Mouse (Mus musculus): ENCODE data around the gene Pikfyve. TPM values are rescaled to one million over a fixed set of nuclear protein-coding genes. Genes with fewer than 3 reads are reported as not detected.

The Pikfyve gene
- polyA plus RNA-seq, 1 experiment from 2014 or later: 3.9 TPM

DNA sequence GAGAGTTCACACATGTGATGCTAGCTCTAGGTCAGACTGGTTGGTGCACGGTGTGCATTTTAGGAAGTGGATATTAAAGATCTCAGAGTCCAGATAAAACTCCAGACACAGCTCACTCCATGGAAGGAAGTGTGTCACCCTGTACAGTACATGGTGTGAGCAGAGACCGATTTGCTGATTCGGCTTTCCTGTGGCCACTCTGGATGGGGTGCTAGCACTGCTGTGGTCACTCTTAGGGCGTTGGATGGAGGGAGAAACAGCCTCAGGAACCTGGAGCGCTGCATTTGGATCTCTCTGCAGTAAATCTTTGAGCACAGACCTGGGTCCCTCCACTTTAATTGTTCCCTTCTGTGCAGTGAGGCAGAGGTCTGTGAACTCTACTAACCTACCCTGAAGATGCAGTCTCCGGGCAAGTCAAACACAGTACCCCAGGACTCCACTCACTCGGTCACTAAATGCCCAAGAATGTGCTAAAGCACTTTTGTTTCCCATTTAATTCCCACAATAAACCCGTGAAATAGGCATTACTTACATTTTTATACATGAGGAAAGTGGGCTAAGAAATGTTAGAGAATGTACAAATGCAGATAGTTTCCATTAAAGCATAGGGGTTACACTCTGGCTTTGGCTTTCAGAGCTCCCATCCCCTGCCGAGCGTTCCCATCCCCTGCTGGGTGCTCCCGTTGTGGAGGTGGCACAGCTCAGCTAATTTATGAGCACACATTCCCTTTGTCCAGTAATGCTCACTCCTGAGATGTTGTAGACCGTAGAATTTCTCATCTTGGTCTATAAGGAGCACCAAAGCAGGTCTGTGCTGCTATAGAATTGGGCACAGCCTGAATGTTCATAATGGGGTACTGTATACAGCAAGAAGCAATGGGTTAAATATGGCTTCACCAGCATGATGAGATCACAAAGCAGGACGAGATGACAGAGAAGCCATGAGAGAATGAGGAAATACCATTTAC is 127.9 kb downstream of the Pikfyve start:
- H3K4me2 ChIP-seq: no peak overlapping the region
- peaks cover 10% of the 10 kb centered on the region for H3K27me3 ChIP-seq
- no peaks in the 10 kb centered on the region for H3K9me3 ChIP-seq (replicated peaks)
- no peak overlapping the region for H3K27ac ChIP-seq (replicated peaks)
- no peaks in the 10 kb centered on the region for H3K36me3 ChIP-seq (replicated peaks)
- WGBS (ENCODE audit: insufficient replicate concordance): 54% methylated on average over 13 of the region's 13 CpGs
- H3K4me3 ChIP-seq (replicated peaks): no peak overlapping the region
- H3K9ac ChIP-seq: no peak overlapping the region
- no peak for ATAC-seq (ENCODE audit: insufficient read depth)
- no peaks in the 10 kb centered on the region for H3K4me1 ChIP-seq (replicated peaks)

DNA sequence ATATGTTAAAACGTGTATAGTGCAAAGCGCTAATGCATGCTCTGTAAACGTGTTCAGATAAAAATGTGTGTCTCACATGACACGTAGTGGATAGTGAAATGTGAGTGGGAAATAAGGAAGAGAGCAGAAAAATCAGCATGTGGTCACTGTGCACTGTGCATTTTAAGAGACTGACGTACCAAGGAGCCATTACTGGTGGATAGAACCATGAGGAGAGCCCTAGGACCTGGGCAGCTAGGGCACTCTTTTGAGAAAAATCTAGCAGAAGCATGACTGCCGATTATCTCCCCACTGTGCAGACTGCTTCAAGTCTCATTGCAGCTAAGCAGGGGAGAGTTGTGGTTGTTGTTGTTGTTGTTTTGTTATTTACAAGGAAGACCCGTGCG is 128.5 kb downstream of the Pikfyve start:
- no peak overlapping the region for H3K27ac ChIP-seq (replicated peaks)
- H3K4me2 ChIP-seq: no peak overlapping the region
- H3K4me3 ChIP-seq (replicated peaks): no peak overlapping the region
- peaks cover 10% of the 10 kb centered on the region for H3K27me3 ChIP-seq
- H3K36me3 ChIP-seq (replicated peaks): no peaks in the 10 kb centered on the region
- H3K9ac ChIP-seq: no peak overlapping the region
- ATAC-seq (ENCODE audit: insufficient read depth): no peak
- no peaks in the 10 kb centered on the region for H3K4me1 ChIP-seq (replicated peaks)
- 62% methylated on average over 8 of the region's 8 CpGs for WGBS (ENCODE audit: insufficient replicate concordance)
- no peaks in the 10 kb centered on the region for H3K9me3 ChIP-seq (replicated peaks)

Other genes with a start within 250 kb of the Pikfyve start
- 1.7 and 2.1 TPM in 2 replicates for gene Plekhm3, start 229.9 kb upstream of the Pikfyve start, polyA plus RNA-seq (2015; fragmentation: Nextera tagmentation; extraction: Ambion mirVana)
- gene Akr1cl, start 153.9 kb upstream of the Pikfyve start, polyA plus RNA-seq (2015; fragmentation: Nextera tagmentation; extraction: Ambion mirVana): 0.12 and 0.20 TPM in 2 replicates
- gene Cryge, start 135.5 kb upstream of the Pikfyve start, polyA plus RNA-seq (2015; fragmentation: Nextera tagmentation; extraction: Ambion mirVana): not detected in 2 replicates
- not detected in 2 replicates for gene Crygd, start 123.2 kb upstream of the Pikfyve start, polyA plus RNA-seq (2015; fragmentation: Nextera tagmentation; extraction: Ambion mirVana)
- gene Crygc, start 113.0 kb upstream of the Pikfyve start, polyA plus RNA-seq (2015; fragmentation: Nextera tagmentation; extraction: Ambion mirVana): not detected in 2 replicates
- not detected in 2 replicates for gene Crygb, start 104.4 kb upstream of the Pikfyve start, polyA plus RNA-seq (2015; fragmentation: Nextera tagmentation; extraction: Ambion mirVana)
- gene Cryga, start 83.3 kb upstream of the Pikfyve start, polyA plus RNA-seq (2015; fragmentation: Nextera tagmentation; extraction: Ambion mirVana): not detected in 2 replicates
- not detected in 2 replicates for gene Gm28845, start 67.1 kb upstream of the Pikfyve start, polyA plus RNA-seq (2015; fragmentation: Nextera tagmentation; extraction: Ambion mirVana)
- 0.31 and 0.41 TPM in 2 replicates for gene D630023F18Rik, start 63.5 kb upstream of the Pikfyve start, polyA plus RNA-seq (2015; fragmentation: Nextera tagmentation; extraction: Ambion mirVana)
- gene Idh1, start 183 bp upstream of the Pikfyve start, polyA plus RNA-seq (2015; fragmentation: Nextera tagmentation; extraction: Ambion mirVana): 118 and 131 TPM in 2 replicates
- not detected in 2 replicates for gene Pth2r, start 95.4 kb downstream of the Pikfyve start, polyA plus RNA-seq (2015; fragmentation: Nextera tagmentation; extraction: Ambion mirVana)

All from liver, embryonic 15.5 days (tissue).